Mouse (Mus musculus) CD4-positive, CD25-positive, alpha-beta regulatory T cell, adult 4 months (primary cell): ENCODE measurements around the gene R3hdm2. TPM values are rescaled to one million over a fixed set of nuclear protein-coding genes. Genes with fewer than 3 reads are reported as not detected.

Source experiments
- ATAC-seq: one replicate; pipeline ENCODE4 v1.8.0; 2017
- polyA plus RNA-seq, 2 experiments: library from polyadenylated mRNA; unstranded; fragments of 100-300 nt; shearing (Covaris generic); gene quantifications; one replicate each; pipeline ENCODE4 v1.2.1; 2017

Gene R3hdm2
- polyA plus RNA-seq, 2 experiments from 2014 or later, result 12.8 to 17.3 TPM

DNA sequence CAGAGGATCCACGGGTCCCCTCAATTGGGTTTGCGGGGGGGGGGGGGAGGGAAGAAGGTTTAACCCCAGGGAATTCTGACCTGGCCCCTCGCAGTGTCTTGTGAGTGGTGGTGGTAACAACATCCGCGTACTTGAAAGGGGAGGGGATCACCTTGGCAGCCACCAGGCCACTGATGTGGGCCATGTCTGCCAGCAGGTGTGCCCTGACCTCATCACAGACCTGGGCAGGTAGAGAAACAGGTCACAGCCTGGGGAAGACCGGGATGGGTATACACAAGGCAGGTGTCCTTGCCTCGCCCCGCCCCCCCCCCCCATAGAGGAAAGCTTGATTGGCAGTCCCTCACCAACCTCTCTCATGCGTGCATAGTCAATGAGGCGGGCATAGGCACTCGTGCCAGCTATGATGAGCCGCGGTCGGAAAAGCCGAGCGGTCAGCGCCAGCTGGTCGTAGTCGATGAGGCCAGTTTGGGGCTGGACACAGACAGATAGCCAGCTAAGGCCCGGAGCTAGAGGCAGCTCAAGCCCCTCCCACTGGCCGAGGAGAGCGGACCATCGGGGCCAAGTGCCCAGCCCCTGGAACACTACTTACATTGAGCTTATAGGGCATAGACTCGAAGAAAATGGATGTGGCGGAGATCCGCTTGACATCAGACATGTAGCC lies 139.0 kb downstream of the R3hdm2 start:
- ATAC-seq, result no peak

DNA sequence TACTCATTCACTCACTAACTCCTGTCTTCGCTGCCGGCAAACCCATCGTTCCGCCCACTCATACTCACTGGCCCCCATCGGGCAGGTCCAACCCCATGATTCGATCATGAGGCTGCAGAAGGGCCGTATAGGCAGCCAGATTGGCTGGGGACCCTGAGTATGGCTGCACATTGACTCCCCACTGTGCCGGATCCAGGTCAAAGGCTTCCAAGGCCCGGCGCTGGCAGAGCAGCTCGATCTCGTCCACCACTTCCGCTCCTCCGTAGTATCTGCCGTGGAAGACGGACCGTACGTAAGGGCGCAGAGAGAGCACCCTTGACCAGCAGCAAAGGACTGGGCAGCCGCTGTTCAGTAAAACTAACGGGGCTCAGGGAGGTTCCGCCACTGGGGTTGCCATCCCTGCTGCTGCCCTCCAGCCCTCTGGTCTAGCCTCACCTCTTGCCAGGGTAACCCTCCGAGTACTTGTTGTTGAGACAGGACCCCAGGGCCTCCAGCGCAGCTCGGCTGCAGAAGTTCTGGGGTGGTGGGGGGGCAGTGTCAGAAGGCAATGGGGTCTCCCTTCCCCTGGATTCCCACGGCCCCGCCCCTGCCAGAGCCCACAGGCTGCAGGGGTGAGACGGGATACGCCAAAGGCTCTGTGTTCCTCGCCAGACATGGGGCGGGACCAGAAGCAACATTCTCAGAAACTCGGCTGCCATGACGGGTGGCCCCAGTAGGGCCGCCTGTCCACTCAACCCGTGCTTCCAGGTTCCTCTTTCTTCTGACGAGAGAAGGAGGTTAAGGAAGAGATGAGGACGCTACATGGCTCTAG lies 140.0 kb downstream of the R3hdm2 start:
- ATAC-seq, result no peak

DNA sequence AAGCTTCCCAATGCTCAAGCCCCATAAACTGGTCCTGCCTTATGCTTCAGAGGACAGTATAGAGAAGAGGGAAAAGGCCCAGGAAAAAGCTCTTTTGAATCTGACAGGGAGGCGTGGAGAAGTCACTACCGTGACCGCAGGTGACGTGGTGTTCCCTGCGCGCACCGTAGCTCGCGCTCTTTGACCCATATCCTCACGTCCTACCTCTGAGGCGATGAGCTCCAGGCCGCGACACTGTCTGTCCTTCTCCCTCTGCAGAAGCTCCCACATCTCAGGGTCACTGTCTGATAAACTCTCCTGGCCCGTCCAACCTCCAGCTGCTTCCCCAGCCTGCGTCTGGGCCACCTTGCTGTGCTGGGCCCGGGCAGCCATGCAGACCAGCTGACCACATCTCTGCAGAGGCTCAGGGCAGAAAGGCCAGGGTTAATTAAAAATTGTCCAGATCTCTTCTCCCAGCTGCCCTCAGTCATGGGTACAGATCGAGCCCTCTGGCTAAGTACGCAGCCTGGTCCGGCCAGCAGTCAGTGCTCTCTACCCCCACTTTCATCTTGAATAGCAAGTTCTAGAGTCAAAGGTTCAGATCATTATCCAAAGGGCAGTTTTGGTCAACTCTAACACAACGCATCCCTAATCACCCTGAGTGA lies 140.7 kb downstream of the R3hdm2 start:
- ATAC-seq, result no peak

GRCm38 (mm10) chr10:127521611-127522080 lies 141.5 kb downstream of the R3hdm2 start:
- peak; percentile 64 for ATAC-seq

DNA sequence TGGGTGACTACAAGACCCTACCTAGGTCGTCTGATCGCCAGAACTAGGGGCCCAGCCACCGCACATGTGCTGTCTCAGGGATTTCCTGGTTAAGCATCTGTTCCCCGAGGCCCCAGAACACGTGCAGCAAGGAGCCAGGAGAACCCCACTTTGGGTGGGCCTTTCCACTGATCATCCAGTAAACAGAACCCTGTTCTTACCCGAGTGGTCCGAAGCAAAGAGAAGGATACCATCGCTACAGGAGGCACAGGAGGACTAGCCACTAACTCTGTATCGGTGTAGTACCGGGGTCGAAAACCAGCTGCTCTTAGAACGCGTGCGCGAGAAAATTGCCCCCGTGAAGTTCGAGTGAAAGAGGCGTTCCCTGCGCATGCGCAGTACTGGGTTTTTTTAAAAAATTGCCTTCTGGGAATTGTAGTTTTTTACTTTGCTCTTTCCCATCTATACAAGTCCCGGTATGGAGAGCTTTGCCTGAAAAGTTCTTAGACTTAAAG lies 142.0 kb downstream of the R3hdm2 start, which contains the start of gene Shmt2:
Gene Shmt2 (minus strand): TSS at position 357 of the 494 bp plus-strand sequence.
- ATAC-seq, result peak; percentile 68

DNA sequence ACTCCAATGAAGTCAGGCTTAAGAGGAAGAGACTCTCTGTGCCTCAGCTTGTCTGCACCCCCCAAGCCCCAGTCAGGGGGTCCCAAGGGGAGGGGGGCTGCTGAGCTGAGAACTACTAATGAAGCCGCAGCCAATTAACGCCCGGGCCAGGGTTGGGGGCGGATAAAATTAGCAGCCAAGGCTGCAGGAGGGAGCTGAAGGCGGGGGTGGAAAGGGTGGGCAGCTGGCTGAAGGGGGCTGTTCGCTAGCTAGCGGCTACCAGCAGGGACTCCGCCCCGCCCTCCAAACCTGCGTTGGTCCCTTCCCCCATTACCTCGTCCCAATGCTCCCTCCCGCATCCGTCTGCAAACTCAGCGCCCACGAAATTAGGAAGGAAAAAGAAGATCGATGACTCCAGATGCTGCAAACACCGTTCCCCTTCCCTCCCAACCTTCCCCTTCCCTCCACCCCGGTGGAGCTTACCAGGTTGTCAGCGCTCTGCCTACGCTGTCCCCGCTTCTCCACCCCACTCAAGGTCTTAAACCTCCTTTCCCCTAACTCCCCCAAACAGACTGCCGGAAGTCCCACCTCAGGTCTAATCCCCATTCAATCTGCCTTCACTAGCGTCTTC lies 144.6 kb downstream of the R3hdm2 start:
- no peak for ATAC-seq

DNA sequence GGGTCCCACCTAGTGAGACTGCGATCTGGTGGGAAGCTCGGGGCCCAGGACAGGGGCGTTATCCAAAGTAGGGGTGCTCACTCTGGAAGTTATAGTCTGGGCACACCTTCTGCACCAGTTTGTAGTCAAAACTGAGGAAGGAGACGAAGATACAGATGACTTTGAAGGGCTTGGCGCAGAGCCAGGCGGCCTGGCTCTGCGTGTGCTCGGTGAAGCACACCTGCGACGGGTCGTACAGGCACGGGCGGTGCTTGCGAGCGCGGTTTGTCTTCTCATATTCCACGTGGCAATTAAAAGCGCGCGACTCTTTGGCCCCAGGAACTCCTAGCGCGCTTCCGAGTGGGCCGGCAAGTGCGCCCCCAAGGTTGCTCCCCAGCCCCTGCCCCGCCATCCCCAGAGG lies 145.9 kb downstream of the R3hdm2 start:
- ATAC-seq, result no peak

- ATAC-seq, result no peak
Observed at GRCm38 (mm10) chr10:127526681-127527080, 146.6 kb downstream of the R3hdm2 start.

- ATAC-seq, result no peak
Observed at GRCm38 (mm10) chr10:127527481-127527880, 147.4 kb downstream of the R3hdm2 start.

- no peak for ATAC-seq
Observed at GRCm38 (mm10) chr10:127530945-127531344, 150.8 kb downstream of the R3hdm2 start.

DNA sequence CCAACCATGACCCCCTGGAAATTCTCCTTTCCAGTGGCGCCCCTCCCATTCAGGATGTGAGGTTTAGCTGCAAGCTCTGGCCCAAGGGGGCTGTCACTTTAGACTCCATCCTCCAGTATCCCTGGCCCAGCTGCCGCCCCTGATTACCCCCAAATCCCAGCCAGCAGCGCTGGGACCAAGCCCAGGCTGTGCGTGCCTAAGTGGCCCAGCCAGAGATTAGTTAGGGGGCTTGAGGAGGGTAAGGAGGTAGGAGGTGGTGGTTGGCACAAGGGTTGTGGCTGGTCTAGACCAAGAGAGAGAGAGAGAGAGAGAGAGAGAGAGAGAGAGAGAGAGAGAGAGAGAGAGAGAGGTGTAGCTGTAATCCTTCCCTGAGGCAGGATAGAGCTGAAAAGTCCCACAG lies 151.4 kb downstream of the R3hdm2 start:
- ATAC-seq, result no peak

DNA sequence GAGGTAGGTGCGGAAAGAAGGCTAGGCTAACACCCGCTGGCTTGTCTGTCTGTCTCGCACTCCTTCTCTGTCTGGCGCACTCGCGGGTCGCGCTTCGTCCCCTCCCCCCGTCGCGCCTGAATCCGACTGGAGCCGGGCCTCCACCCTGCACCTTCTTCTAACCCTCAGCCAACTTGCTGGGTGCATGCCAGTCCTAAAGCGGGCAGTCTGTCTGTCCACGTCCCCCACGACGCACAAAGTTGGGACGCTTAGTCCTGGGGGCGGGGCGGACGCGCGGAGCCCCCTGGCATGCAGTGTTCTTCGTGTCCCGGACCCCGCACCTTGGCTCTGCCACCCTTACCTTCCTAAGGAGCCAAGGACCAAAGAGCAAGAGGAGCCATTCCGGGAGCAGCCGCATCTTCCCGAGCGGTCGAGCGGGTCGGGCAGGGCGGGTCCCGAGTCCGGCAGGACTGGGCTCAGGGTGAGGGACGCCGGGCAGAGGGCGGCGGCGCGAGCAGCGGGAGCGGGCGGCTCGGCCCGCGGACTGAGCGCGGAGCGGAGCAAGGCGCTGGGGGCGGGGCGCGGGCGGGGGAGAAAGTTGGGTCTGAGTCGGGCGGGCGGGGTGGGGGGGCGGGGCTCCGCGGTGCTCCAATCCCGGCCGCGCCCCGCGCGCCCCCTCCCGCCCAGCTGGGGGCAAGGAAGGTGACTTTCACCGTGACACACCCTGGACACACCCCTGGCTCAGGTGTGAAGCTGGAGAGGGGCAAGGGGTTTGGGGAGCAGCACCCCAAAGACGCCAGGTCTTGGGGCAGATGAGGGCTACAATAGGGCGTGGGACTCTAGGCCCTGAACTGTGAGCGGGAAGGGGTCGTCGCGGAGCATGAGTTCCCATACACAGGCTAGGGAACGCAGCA lies 154.2 kb downstream of the R3hdm2 start, which contains the start of gene Nxph4:
Gene Nxph4 (minus strand): TSS at position 524 of the 893 bp plus-strand sequence.
- no peak for ATAC-seq

- ATAC-seq, result no peak
Observed at GRCm38 (mm10) chr10:127534929-127535384, 154.8 kb downstream of the R3hdm2 start.

- ATAC-seq, result no peak
Observed at GRCm38 (mm10) chr10:127536586-127537314, 156.6 kb downstream of the R3hdm2 start.

DNA sequence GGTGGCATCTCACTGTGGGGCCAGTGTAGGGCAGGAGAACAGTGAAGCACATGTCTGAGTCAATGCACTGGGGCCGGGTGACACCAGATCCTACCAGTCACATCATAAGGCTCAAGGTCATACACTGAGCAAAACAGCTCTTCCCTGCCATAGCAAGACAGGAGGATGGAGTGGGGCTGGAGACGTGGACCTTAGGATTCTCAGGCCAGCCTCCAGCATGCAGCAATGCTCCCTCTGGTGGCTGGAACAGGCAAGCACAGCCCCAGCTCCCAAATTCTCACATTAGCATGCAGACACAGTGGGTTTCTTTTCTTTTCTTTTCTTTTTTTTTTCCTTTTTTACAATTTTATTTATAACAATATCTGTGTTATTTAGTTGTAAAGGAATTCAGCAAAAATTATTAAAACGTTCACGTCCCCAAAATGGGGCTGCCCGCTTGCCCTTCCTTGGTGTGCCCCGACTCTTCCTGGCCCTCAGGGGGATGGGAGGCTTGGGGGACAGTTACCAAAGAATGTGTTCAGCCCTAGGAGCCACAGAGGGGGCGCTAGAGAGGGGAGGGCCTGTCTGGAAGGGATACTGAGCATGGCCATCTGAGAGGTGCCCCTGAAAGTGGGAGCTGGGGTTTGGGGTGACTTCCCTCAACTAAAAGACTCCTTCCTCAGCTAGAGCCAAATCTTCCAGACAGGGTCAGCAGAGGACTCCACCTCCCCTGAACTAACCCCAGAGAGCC lies 157.9 kb downstream of the R3hdm2 start:
- peak; percentile 42 for ATAC-seq

GRCm38 (mm10) chr10:127541510-127541909 lies 161.4 kb downstream of the R3hdm2 start:
- no peak for ATAC-seq

GRCm38 (mm10) chr10:127542084-127542483 lies 162.0 kb downstream of the R3hdm2 start:
- no peak for ATAC-seq

DNA sequence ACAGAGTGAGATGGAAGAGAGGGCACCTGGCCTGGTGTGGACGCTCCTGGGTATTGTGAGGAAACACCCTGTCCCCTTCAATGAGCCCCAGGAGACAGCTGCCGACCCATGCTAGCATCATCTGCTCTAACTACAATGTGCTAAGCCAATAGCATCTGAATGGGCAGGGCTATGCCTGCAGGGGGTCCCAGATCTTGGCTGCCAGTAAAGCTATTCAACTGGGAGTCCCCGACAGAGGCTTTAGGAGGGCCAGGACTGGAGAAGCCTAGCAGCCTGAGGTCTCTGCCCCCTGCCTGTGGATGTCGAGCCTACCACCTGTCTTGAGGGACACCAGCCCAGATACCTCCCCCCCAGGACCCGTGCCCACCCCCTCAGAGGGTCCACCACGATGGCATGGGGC lies 162.6 kb downstream of the R3hdm2 start:
- ATAC-seq, result no peak

DNA sequence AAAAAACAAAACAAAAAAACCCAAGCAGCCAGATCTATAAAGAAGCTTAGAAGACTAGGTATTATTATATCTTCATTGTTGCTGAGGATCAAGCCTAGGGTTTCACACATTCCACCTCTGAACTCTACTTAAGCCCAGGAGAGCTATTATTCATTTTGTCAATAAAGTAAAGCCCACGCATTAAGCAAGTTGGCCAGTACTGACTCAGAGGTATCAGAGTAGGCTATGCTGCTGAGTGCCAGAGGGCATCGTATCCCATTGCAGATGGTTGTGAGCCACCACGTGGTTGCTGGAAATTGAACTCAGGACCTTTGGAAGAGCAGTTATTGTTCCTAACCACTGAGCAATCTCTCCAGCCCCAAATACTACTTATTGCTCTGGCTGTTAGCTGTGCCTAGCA lies 163.8 kb downstream of the R3hdm2 start:
- no peak for ATAC-seq

DNA sequence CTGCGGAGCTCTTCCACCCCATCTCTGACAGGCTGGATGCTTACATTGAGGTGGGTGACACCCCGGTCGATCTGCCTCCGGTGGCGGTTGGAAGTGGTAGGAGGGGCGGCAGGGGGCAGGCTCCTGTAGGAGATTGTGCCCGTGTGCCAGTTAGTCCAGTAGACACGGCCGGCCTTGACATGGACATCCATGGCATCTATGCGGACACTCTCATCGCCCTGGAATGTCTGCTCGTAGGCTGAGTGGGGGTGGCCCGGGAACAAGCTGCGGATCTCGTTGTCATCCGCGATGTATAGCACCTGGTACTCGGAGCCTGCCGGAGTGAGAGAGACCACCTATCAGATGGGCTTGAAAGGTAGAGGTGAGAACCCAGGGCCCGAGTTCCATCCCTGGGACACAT lies 164.2 kb downstream of the R3hdm2 start:
- ATAC-seq, result no peak
